Mouse (Mus musculus): Measurements from ENCODE around the gene Polg.

Gene Polg

DNA sequence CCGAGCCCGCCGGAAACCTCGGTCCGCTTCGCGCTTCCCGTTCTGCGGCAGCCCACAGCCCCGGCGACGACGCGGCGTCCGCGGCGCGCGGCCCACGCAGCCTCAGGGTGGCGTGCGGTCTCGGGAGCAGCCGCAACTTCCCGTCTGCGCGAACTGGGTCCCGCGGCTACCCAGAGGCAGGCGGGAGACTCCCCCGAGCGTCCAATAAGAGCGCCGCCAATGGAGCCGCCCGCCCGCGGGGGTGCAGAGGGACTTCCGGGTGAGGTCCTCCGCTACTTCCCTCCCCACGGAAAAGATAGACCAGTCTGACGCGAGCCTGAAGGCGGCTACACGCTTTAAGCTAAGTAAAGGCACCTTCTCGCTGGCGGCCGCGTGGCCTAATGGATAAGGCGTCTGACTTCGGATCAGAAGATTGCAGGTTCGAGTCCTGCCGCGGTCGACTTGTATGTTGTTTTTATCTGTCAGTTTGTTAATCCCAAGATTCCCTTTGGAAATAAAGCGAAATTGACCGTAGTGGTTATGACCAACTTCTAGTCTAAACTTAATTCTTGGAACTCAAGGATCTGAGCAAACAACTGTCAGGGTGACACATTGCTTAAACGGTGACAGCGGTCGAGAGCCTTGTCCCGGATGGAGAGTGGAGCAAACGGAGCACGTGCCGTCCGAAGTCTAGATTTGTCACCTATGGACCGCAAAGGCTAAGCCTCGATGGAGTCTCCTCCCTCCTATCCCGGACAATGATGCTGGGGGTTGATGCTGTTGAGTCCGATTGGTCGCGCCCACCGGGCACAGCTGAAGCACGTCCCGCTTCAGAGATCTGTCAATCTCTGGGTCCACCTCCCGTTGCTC lies at the start of gene Polg:
Gene Polg (minus strand): TSS at position 310 of the 849 bp plus-strand sequence.
- peak; percentile 99 for DNase-seq

DNA sequence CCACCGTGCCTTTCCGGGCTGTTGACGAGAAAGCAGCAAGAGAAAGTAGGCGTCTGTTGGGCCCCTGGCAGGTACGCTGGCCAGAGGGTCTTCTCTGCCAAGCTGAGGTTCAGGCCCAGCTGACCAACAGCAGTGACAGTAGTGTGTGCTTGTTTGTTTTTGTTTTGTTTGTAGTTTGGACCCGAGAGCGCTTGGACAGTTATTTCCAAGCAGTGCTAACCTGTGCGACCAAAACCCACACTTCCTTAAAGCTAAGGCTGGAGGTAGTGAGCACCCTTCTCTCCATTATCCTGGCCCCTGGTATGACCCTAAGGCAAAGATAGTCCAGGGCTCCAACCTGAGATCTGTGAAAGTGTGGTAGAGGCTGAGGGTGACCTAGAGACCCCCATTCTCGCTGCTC lies 49.7 kb upstream of the Polg start:
- no peak for DNase-seq

DNA sequence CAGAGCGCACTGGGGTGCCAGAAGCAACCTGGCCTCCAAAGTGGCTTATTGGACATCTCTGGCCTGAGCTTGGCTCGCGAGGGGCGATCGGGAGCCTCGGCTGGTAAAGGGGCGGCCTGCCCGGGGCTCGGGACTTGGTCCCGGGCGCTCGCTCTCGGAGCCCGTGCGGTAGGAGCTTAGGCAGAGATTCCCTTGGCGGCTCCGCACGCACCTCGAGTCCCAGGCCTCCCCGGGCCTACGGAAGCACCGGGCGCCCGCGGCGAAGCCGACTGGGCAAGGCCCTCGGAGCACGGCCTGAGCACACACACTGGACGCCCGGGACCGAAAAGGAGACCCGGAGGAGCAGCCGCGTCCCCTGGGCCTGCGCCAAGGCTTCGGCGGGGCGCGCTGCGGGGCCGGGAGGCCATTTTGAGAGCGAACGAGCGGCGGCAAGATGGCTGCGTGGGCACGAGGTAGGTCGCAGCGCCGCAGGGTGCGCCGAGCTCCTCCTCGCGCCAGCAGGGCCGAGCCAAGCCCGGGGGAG lies 49.1 kb upstream of the Polg start:
- DNase-seq, result peak; percentile 72

DNA sequence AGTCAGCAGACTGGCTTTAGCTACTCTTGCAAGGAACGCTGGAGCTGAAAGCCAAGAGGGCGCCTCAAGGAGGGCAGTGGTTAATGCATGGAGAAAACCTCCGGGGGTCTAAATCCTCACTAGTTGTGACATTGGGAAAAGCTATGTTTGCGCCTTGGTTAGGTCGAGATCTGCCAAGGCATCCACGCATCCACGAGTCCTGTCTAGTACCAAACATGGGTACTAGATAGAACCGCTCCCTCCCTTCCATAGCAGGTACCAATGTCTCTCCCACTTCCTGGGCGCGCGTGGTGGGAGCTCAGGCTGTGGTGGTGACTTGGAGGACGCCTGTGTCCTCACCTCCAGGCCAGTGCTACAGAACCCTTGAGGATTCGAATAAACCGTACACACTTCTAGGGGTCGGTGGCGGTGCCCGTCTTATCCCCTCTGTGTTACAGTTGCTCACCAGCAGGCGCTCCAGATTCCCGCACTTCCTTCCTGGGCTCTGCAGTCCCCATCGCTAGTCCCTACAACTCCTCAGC lies 48.3 kb upstream of the Polg start:
- no peak for DNase-seq

DNA sequence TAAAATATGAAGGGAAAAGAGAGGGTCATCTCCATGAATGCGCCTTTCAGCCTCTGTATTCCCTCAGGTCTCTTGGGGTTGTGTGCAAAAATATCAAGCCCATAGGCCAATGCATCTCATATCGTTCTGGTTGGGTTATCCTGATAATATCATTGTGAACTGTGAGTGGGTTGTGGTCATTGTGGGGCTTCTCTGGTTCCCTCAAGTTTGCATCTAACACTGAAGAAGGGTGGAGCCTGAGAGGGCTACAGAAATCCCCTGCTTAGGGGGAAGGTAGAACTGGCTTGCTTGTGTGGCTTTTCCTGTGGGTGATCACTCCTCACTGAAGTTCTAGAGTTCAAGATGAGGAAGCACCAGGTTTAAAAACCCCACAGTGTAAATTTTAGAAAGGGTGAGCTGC lies 47.3 kb upstream of the Polg start:
- DNase-seq, result no peak

DNA sequence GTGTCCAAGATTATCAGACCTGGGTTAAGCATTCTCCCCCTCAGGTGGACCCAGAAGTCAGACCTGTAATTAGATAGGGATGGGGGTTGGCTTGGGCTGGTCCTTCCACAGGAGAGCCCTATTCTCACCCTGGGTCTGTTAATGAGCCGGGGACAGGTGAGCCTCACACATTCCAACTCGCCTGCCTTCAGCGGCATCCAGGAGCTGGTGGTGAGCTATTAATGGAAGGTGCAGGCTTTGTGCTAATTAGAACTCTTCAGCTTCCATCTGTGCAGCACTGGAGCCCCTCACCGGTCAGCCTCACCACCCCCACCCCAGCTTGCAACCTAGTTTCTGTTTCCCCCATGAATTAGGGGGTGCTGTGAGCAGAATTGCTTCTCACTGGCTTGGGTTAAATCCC lies 46.3 kb upstream of the Polg start:
- DNase-seq, result no peak

DNA sequence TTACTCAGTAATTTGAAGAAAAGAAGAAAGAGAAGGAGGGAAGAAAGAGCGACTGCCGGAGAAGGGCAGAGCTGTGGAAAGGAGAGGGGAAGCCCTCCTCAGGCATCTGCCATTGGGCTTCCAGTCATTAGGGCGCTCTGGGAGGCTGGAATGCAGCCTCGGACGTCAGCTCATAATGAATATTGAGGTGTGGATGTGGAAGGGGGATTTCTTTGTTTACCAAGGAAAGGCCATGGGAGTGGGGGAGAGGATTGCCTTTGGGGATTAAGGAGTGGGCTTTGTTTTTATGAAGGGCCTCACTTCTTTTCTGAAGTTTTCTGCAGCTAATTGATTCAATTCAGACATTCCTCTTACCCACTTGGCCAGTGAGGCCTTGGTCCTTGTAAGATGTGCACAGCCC lies 45.5 kb upstream of the Polg start:
- DNase-seq, result no peak

DNA sequence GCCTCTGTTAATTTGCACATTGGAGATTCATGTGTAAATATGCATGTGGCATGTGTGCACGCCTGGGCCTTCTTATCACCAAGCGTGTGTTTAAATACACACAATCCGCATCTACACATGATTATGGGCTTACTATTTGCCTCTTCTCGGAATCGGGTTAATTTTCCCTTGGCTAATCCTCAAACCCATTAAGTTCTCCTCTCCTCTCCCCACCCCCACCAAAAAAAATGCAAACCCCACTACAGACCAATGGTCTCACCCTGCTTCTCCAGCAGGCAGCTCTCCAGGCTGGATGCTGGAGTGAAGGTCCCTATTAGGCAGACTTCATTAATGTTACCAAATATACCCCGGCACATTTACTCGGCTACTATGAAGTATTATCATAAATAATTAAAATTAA lies 45.0 kb upstream of the Polg start:
- DNase-seq, result no peak

DNA sequence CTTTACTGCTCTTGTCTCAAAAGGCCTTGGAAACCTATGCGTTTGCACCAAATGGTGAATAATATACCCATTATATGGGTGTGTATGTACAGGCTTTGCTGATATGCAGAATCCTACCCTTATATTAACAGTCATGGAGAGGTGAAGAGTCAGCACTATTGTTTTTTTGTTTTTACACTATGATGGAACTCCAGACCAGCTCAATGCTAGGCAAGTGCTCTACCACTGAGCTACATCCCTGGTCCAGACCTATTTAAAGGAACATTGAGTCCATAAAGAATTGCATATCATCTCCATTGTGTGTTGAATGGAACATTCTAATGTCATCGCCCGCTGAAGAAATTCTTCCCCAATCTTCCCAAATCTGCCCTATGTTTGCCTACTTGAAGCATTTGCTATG lies 44.5 kb upstream of the Polg start:
- DNase-seq, result peak; percentile 19

DNA sequence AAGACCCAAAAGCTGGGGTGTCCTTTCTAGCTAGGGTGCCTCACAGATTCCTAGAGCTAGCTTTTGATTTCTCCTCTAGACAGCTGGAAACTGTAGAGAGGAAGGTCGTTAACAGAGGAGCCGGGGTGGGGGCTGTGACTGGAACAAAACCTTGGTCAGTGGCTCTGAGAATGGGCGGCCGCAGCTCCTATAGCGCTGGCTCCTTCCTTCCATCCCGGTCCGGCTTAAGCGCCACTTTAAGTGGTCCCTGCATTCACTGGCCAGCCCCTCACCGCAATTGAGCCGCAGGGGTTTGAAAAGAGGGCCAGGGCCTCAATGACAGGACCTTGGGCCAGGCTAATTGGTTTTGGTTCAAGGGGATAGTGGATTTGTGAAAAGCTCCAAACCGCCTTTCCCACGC lies 43.5 kb upstream of the Polg start:
- peak; percentile 42 for DNase-seq

DNA sequence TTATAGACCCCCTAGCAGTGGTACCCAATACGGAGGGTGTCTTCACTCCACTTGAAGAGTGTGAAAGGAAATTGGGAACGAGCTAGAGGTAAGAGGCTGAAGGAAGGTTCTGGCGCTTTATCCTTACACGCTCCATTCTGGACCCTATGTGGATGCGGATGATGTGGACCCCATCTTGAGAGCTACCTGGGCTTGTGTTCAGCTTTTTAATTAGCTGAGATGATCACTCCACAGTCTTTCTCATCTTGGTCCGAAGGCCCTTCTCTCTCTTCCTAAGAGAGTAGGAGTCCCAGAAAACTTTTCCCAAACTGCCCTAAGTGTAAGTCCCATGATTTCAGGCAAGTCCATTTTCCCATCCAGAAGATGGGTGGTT lies 43.1 kb upstream of the Polg start:
- DNase-seq, result no peak

DNA sequence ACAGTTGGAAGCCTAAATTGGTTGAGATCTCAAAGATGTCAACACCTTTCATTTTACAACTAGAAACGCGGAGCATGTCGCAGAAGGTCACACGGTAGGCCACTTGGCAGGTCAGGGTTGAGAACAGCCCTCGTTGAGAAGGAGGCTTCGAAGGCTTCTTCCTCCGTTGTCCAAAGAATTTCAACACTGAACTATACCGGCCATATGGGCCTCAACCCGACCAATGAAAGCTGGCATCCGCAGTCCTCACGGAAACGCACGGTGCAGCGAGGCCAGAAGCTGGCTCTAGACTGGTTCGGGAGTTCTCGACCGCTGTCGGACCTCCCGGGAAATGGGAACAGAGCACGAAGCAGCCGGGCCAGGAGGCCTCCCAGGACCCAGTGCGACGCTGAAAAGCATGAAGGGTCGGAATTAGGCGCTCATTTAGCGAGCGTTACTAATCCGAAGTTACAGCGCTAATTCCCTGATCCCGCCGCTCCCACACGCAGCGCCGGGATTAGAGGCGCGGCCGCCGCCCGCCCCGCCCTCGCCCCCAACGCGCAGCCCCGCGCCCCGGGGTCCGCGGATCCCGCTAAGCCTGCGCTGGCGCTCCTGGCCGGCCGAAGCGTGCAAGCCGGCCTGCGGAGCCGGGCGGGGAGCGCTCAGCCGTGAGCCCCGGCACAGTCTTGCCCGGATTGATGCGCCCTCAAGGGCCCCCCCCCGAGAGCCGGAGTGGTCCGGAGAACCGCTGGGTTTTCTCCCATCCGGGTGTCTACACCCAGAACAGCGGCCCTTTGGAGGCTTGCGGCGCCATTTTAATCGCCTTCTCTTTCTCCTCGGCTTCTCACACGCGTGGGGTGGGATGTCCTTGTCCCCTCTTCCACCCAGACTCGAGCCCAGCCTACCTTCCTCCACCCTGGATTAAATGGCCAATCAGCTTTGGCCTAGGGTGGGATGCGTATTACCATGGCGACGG lies 42.4 kb upstream of the Polg start:
- DNase-seq, result peak; percentile 48

DNA sequence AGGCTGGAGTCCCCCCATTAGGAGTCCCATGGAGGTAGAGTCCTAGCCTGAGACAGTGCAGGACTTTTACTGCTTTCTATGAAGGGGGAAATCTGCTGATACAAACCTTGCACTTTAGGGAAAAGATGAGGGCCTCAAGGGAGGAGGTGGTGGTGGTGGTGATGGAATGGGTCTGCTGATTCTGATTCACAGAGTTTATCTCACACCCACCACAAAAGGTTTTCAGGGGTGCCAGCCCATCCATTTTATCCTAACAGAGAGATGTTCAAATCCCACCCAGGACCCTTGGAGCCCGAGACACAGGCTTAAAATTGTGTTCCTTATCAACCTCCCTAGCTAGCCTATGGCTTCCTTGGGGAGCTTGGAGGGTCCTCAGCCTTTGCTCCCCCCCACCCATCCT lies 41.6 kb upstream of the Polg start:
- no peak for DNase-seq

DNA sequence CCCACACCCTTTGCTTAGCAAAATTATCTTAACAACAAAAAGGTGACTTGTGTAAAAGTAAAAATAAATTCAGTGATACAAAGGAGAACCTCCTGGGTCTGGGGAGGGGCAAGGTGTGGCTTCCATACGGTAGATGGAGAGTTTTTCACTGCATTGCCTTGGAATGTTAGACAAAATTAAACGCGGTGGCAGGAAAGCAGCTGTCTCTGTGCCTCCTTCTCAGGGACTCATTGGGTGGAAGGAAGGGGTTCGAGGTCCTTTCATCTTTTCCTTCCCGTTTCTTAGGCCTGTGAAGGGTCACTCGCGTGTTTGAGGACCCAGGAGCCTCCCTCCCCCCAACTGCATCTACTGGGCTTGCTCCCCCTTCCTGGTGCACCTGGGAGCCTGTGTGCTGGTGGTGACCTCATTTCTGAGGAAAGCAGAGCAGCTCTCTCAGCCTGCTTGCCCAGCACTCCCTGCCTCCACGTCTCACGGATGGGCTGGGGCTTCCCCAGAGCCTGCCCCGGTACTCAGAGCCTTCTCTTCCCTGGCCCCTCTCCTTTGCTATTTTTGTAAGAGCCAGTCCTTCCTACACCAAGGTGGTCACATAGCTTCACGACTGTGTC lies 41.0 kb upstream of the Polg start:
- DNase-seq, result peak; percentile 72

DNA sequence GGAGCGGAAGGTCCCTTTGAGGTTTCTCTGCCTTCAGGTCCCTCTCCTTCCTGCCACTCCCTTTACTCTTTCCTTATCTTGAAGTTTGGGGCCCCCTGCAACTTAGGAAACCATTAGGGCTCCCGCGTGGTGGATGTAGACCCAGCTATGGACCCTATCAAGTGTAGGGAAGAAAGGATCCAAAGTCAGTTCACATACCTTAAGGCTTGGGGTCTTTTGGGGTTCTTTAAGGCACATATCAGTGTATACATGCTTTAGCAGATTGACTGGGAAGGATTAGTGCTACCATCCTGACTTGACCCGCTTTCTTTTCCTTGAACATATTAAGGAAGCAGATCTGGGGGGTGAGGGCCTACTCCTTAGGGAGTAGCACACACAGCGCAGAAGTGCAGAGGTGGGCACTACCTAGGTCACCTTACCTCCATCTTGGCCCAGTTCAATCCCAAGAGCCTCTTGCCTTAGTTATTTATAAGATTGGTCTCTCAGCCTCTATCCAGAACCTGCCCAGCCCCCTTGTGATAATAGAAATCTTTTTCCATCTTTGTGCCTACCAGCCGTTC lies 40.4 kb upstream of the Polg start:
- peak; percentile 57 for DNase-seq

DNA sequence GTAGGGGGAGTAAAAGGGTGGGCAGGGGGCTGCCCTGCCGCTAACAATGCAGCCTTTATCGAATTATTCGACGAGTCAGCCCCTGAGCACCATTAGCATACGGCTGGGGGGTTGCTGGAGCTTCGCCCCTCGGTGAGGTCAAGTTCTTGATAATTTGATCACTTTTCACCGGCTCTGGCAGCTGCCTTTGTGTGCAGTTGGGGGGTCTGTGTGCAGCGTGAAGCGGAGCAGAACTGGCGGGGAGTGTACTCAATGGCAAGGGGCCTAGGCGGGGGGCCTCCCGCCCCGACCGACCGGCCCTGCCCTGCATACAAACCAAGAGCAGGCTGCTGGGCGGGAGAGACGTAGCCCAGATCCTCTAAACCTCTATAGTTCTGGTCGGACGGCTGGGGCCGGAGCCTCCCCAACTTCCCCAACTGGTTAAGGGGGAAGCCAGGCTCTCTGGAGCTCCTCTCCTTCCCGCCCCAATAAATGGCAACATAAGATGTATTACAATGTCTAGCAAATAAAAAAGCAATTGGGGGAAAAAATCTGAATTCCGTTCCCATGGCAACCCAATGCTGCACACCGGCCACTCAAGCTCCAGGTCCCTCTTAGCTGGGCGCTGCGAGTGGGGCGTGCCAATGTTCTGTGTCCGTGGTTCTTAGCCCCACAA lies 39.8 kb upstream of the Polg start:
- peak; percentile 66 for DNase-seq

DNA sequence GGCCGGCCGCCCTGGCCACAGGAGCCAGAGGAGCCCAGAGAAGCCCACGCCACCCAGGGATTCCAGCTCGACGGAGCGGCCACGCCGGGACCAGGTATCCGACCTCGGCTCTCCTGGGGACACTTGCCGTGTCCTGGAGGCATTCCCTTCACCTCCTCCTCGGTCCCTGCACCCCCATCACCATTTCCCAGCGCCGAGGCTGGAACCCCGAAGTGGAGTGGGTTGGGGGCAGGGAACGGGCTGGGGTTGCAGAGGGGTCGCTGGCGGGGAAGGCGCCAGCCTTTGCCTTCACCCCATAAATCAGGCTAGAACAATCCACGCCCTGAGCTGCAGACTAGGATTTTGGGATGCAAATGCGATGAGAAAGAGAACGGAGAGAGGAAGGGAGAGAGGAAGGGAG lies 39.2 kb upstream of the Polg start:
- peak; percentile 51 for DNase-seq

DNA sequence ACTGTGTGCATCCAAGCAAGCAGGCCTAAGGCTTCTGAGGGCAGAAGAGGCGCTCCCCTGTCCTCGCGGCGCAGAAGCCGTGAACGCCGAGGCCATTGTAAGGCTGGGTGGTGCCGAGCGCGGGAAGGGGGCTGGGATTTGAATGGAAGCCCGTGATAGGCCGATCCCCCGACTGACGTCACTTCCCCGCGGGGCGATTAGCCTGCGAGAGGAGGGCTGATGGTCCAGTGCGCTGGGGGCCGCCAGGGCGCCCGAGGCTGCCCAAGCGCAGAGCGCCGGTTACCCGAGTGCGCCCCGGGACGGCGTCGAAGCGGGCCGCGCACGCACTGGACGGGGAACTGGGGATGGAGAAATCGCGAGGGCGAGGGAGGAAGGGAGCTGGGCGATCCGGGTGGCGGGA lies 38.6 kb upstream of the Polg start:
- peak; percentile 96 for DNase-seq

DNA sequence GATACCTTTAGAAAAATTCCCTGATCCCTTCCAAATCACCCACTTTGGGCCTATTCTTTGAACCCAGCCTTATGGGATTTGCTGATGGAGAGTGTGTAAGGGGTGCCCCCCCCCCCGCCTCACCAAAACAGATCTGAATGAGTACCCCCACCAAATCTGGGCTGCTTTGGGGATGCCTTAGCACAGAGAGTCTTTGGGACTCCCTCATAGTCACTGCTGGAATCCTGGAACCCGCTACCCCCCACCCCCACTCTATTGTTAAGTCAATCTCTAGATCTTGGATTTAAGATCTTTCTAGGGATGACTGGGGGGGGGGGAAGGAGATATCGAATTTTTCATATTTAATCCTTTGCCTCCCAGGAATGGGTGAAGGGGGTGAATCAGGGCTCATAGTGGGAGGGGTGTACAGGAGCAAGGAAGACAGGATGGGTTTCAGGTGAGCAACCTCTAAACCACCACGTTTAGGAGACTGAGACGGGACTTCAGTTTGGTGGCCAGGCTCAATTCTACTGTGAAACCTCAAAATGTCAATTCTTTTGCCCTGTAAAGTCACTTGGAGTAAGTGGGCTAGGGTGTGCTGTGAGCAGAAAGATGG lies 37.6 kb upstream of the Polg start:
- DNase-seq, result peak; percentile 53

DNA sequence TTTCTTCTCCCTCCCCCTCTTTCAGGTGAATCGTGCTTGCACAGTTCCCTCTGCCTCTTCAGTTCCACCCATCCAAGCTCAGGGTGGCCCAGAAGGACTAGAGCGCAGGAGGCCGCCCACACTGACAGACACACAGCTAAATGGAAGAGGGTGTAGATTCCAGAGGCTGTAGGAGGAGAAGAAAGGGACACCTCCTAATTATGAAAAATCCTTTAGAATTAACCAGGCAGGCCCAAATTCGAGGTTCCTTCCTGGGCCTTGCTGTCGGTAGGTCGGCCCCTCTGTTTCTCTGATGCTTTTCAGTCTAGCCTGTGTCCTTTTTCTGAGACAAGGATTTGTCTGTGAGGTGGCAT lies 36.9 kb upstream of the Polg start:
- DNase-seq, result peak; percentile 53

DNA sequence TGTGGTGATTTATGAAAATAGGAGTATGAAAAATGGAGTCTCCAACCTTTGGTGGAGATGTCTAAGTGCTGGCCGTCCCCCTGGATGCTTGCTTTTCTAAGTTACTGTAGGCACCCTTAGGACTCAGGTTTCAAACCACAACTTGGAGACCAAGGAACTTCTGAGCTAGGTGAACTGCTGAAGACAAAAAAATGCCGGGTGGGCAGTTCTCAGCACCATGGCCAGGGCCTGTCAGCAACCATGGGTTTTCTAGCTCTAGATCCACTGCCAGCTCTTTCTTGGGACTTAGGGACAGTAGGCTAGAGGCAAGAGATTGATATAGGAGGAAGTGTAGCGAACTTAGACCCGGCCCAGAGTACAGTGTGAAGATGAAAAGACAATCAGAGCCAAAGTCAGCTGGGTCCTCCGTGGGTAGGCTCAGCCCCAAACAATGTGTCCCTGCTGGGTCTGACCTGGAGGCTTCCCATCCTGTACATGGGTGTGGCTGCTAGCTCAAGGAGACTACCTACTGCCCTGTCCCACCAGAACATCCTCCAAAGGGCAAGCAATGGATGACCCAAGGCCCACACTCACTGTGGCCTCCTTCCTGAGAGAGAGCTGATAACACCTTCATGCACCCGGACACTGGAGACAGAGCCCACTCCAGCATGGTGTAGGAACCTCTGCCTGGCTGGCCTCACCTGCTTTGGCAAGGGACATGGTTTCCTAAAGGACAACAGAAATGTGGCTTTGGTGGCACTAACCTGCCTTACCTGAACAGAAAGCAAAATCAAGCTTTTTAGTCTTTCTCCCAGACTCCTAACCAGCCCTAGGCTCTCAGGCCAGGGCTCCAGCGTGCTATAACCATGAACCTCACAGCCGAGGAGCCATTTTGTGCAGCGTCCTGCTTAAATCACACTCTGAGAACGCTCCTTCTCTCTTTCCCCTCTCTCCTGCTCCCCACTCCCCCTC lies 36.3 kb upstream of the Polg start:
- DNase-seq, result peak; percentile 60
